Mouse (Mus musculus) kidney, adult 9 months (tissue): ENCODE data around the gene Eif4ebp2.

Experiments used
- DNase-seq: peaks from one replicate; pipeline ENCODE4 v3.0.0; 2022

The Eif4ebp2 gene

GRCm38 (mm10) chr10:61380186-61380585 lies 72.3 kb downstream of the Eif4ebp2 start:
- no peak for DNase-seq

GRCm38 (mm10) chr10:61379340-61380040 lies 73.0 kb downstream of the Eif4ebp2 start:
- DNase-seq = no peak

DNA sequence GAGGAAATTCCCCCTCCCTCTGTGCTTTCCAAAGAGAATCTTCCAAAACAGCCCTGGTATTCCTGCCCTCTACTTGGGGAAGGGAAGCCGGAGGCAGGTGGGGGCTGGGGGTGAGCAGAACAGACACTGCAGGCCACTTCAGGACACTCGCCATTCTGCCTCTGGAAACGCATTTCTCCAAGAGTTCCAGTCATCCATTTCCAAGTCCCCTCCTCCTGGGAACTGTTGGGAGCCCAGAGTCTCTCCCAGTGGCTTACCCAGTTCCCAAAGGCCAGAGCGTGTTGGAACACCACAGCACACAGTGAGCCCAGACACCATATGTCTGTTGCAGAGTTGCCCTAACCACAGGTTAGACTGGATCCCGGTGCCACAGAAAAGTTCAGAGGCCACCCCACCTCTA lies 73.8 kb downstream of the Eif4ebp2 start:
- no peak for DNase-seq
